Comparison of ENCODE assay signal across 22 mouse cellular contexts in genomic region chr11:3716662-3717061, GRCm38 (mm10).
DNase-seq lines count a peak whose midpoint lies in the region; ATAC-seq lines count a peak whose summit lies in the region.
"Had no signal": no experiment of that assay in that cellular context is flagged by ENCODE, and none has a peak within 500 bp of the region (broad histone marks: within the 10 kb centered on the region; RNA-seq: fewer than 3 reads in every experiment).

No protein-coding gene starts in this region.

- no peak overlapping the region for H3K4me3 ChIP-seq in forebrain, embryonic 14.5 days (ENCODE audit: low read depth, low read length)
- no peak overlapping the region for H3K4me3 ChIP-seq in forebrain, embryonic 12.5 days (replicated peaks)
- H3K4me3 ChIP-seq: embryonic facial prominence, embryonic 13.5 days; kidney, embryonic 15.5 days; midbrain, embryonic 12.5 days; neural tube, embryonic 12.5 days had no signal

- no peaks in the 10 kb centered on the region for H3K27me3 ChIP-seq in forebrain, embryonic 14.5 days (replicated peaks; ENCODE audit: control insufficient read depth, insufficient read depth, low read length)
- H3K27me3 ChIP-seq in forebrain, embryonic 12.5 days = no peaks in the 10 kb centered on the region
- H3K27me3 ChIP-seq: embryonic facial prominence, embryonic 13.5 days; kidney, embryonic 15.5 days; midbrain, embryonic 12.5 days; neural tube, embryonic 12.5 days had no signal

- H3K9me3 ChIP-seq in forebrain, embryonic 14.5 days (replicated peaks; ENCODE audit: control insufficient read depth, low read length) = no peaks in the 10 kb centered on the region
- no peaks in the 10 kb centered on the region for H3K9me3 ChIP-seq in forebrain, embryonic 12.5 days
- H3K9me3 ChIP-seq: embryonic facial prominence, embryonic 13.5 days; G1E; kidney, embryonic 15.5 days; midbrain, embryonic 12.5 days; neural tube, embryonic 12.5 days had no signal

- H3K4me1 ChIP-seq in forebrain, embryonic 14.5 days (ENCODE audit: control insufficient read depth, insufficient read depth, low read length) = no peaks in the 10 kb centered on the region
- 0 out of 2 replicates have a peak, but pooled peaks cover under 1% of the 10 kb centered on the region for H3K4me1 ChIP-seq in forebrain, embryonic 12.5 days
- H3K4me1 ChIP-seq: kidney, embryonic 15.5 days; midbrain, embryonic 12.5 days; neural tube, embryonic 12.5 days had no signal

- intact Hi-C loops in left cerebral cortex, postnatal 14 days (cut with DNase I) = no loop called here
- intact Hi-C loops in left cerebral cortex, postnatal 10 days (cut with DNase I) = no loop called here

- 74% methylated on average over 6 of the region's 6 CpGs for WGBS in forebrain, embryonic 14.5 days
- WGBS in forebrain, embryonic 12.5 days = 88% methylated on average over 6 of the region's 6 CpGs

- H3K27ac ChIP-seq in forebrain, embryonic 14.5 days (ENCODE audit: low read depth, low read length) = no peak overlapping the region
- H3K27ac ChIP-seq in forebrain, embryonic 12.5 days = no peak overlapping the region
- H3K27ac ChIP-seq: embryonic facial prominence, embryonic 13.5 days; kidney, embryonic 15.5 days; midbrain, embryonic 12.5 days; neural tube, embryonic 12.5 days had no signal

- no peaks in the 10 kb centered on the region for H3K36me3 ChIP-seq in forebrain, embryonic 14.5 days (ENCODE audit: control insufficient read depth, insufficient read depth, low read length)
- H3K36me3 ChIP-seq in forebrain, embryonic 12.5 days (replicated peaks) = no peaks in the 10 kb centered on the region
- H3K36me3 ChIP-seq: embryonic facial prominence, embryonic 13.5 days; G1E; kidney, embryonic 15.5 days; midbrain, embryonic 12.5 days; neural tube, embryonic 12.5 days had no signal

- no peak overlapping the region for H3K4me2 ChIP-seq in forebrain, embryonic 14.5 days (ENCODE audit: low read length)
- no peak overlapping the region for H3K4me2 ChIP-seq in forebrain, embryonic 12.5 days
- H3K4me2 ChIP-seq: embryonic facial prominence, embryonic 13.5 days; heart, embryonic 11.5 days; kidney, embryonic 15.5 days; midbrain, embryonic 12.5 days; neural tube, embryonic 12.5 days had no signal

- no peak for ATAC-seq in forebrain, embryonic 14.5 days
- no peak for ATAC-seq in forebrain, embryonic 12.5 days (ENCODE audit: low FRiP score)

- peak; percentile 57 for DNase-seq in forebrain, embryonic 14.5 days (ENCODE audit: low spot score)
- peak; percentile 41 to 44 for DNase-seq in left cerebral cortex, postnatal 14 days (ENCODE audit: low spot score in 2 of 2)
- DNase-seq in left cerebral cortex, postnatal 10 days (ENCODE audit: extremely low spot score in 1 of 2, low spot score in 2 of 2) = no peak
- peak; percentile 57 for DNase-seq in right cerebral cortex, postnatal 4 days
- no peak for DNase-seq in right cerebral cortex, postnatal 25 days
- no peak for DNase-seq in spleen, adult 12 weeks (ENCODE audit: low spot score)
- DNase-seq: adrenal gland, adult 8-10 months; B cell, adult 2 months; cerebellum, adult 9-11 months; kidney, adult 11 months; kidney, postnatal 36 days; layer of hippocampus, postnatal 36 days; lung, postnatal 10 days; right cerebral cortex, postnatal 14 days; thymus, postnatal 14 days had no signal

- no peak overlapping the region for H3K9ac ChIP-seq in forebrain, embryonic 14.5 days (ENCODE audit: low read length)
- no peak overlapping the region for H3K9ac ChIP-seq in forebrain, embryonic 12.5 days
- H3K9ac ChIP-seq: embryonic facial prominence, embryonic 13.5 days; kidney, embryonic 15.5 days; midbrain, embryonic 12.5 days; neural tube, embryonic 12.5 days had no signal

Comparison
In these comparisons a context has a peak if more than half of its experiments do, and no peak if none do; other contexts are left out.
1. DNase-seq: peak in forebrain, embryonic 14.5 days (single experiment), left cerebral cortex, postnatal 14 days (2 of 2) and right cerebral cortex, postnatal 4 days (single experiment); none in left cerebral cortex, postnatal 10 days (0 of 2), right cerebral cortex, postnatal 25 days (single experiment) and spleen, adult 12 weeks (single experiment).